Mouse (Mus musculus) kidney, postnatal 25 days (tissue): Measurements from ENCODE around the gene AC153137.1.
"Not testable (repeated sequence)": the region's sequence is repeated elsewhere in the genome, so short reads cannot be mapped to it uniquely, and the experiment has no call there.

Source experiments
- DNase-seq, 2 experiments: peaks; one replicate each; pipeline ENCODE4 v3.0.0; 2021; ENCODE audit warnings: mixed read lengths in 2 of 2

AC153137.1 gene

DNA sequence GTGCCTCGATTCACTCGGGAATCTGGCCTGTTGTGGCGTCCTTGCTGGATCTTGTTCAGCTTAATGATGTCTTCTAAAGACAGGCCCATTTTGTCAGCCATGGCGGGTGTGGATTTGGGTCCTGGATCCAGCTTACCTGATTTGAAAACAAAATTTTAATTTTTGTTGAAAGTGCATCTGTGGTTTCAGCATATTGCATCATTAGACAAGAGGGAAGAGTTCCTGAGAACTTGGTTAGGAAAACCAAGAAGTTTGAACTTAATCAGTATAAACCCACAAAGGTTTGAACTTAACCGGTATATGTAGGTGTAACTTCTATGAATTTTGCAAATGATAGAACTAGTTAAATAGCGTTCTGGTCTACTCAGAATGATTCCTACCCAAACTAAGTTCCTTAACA lies at the start of gene AC153137.1:
Gene AC153137.1, minus strand, starts transcription at position 101 of the 400 bp plus-strand sequence.
- DNase-seq: not testable (repeated sequence)

DNA sequence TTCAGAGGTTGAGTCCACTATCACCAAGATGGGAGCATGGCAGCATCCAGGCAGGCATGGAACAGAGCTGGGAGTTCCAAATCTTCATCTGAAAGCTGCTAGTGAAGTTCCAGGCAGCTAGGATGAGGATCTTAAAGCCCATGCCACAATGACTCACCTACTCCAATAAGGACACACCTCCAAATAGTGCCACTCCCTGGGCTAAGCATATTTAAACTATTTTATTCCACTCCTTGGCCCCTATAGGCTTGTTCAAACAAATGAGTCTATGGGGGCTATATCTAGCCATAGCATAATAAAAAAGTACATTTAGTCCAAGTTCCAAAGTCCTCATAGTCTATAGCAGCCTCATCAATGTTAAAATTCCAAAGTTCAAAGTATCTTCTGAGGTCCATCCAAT lies 45.4 kb upstream of the AC153137.1 start:
- no peak for DNase-seq

DNA sequence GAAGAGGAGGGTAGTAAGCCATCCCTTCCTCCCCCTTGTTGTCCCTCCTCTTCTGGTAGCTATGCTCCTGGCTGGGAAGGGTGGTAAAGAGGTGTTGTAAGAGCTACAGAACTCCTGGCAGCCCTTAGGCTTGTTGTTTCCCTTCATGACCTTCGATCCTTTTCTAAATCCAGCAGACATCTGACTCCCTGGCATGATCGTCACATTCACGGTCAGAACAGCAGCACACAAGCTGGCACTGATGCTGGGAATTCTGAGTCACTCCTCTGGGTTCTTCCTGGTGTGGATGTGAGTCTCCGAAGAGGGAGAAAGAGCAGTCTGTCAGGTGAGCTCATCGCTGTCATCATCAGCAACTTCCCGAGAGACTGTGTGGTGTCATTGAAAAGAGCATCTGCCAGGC lies 41.5 kb upstream of the AC153137.1 start:
- peak; percentile 54 to 83 for DNase-seq

DNA sequence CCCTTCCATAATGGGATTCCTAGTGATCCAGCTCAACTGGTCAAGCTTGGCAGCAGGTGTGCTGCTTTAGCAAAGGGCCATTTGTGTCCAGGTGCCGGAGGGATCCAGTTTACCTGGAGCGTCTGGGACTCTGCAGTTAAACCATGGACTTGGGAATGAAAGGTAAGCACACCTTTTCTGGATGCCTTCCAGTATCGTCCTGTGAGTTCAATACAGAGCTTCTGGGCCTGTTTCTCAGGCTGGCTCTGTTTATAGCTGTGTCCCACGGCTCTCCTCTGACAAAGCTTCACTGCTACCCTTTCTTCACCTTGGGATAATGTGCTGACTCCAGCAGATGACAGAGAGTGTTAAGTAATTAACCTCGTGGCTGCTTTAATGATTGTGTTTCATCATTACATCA lies 39.6 kb upstream of the AC153137.1 start:
- DNase-seq: peak; percentile 17 to 53

DNA sequence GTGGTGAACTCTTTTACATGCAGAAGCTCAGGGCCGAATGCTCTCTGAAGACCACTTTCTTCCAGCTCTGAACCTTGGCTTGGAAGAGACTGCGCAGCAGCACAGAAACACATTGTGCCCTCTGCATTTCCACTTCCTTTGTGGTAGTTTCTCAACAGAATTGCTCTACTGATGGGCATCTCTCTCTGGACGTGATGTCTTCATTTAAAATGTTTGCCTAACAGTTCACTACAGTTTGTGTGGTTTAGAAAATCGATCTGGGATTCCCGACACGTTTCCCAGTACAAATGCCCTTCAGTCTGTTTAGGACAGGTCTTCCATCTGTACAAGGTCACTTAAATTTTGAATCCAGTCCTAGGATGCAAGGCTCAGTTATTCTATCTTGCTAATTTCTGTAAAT lies 38.3 kb upstream of the AC153137.1 start:
- DNase-seq: no peak

DNA sequence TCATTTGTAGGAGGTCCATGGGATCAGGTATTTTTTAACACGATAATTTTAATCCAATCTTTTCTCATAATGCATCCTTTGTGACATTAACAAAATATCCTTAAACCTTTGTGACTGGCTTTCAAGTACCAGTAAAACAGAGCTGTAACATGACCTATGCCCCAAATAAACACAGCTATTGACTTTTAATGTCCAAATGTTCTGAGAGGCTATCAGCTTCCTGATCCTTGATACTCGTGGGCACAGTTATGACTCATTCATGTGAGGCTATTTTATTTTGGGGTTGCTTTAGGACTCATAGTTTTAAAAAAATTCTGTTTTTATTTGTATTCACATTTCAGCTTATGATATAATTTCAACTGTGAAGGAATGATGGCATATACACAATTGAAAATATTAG lies 37.5 kb upstream of the AC153137.1 start:
- DNase-seq: no peak

DNA sequence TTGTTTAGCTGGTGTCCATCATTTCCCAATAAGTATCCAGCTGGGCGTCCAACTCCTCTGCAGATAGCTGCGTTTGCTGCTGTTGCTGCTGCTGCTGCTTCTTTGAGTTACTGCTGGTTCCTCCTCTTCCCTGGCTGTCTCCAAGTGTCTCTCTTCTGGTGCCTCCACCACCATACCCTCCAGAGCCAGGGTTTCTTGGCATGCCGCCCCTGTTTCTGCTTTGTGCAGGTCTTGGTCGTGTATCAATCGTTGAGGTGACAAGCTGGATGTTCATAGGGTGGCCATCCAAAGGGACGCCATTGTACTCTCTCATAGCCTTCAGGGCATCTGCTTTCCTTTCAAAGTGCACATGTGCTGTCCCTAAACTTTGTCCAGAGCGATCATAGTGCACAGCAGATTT lies 529 bp downstream of the AC153137.1 start:
- not testable (repeated sequence) for DNase-seq

DNA sequence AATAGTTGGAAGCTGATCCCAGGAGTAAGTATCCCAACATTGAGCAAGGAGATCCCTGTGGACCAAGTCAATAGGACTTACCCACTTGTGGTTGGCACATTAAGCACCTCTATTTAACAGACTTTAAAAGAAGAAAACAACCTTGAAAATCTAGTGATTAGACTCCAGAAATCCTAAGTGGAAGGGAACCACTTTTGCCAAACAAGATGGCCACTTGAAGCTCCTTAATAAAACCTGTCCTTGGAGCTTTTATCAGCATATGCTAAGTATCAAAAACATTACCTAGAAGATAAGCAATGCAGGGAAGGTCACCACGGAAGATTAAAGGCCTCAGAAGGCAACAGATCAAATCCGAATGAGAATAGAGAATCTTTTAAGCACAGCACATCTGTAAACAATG lies 26.0 kb downstream of the AC153137.1 start:
- DNase-seq: no peak

DNA sequence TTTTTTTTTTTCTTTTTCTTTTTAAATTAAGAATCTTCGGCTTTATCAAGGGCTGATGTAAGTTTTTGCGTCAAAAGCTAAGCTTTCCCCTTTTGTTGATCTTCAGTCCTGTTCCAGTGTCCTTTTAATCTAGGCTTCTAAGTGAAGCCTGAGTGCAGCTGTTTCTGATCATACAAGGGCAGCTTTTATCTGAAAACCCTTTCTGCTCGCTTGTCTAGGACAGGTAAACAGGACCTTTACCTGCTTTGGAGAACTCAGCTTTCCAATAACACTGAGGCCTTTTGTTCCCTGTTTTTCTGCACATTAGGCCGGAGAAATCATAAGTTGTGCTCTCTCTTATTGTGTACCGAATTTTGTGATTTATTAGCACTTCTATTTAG lies 27.3 kb downstream of the AC153137.1 start:
- DNase-seq: no peak

DNA sequence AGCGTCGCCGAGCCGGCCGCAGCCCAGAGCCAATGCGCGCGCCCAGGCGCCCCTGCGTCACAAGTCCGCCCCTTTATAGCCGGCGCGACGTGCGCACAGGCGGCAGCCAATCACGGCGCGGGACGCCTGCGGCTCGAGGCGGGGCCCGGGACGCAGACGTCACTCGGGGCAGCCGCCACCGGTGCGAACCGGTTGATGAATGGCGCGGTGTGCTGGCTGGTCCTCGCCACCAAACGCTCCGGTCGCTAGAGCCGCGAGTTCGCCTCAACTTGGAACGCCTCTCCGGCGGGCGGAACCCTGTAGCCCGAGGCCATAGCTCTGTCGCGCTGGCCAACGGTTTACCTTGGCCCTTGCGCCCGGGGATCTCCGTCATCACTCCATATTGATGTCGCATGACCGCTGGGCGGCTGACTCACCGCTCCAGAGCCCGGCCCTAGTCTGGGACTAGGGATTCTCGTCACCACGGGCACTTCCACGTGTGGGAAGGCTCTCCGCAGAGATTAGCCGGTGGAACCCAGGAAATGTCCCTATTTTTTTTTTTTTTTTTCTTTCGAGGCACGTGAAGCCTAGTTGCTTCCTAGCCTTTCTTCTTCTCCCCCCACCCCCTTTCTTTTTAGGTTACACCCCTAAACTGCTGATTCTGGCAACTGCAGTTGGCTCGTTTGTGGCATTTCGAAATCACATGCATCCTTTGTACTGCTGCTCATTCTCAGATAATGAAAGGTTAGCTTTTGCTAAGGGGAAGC lies 27.9 kb downstream of the AC153137.1 start:
- DNase-seq: peak; percentile 96 to 99

DNA sequence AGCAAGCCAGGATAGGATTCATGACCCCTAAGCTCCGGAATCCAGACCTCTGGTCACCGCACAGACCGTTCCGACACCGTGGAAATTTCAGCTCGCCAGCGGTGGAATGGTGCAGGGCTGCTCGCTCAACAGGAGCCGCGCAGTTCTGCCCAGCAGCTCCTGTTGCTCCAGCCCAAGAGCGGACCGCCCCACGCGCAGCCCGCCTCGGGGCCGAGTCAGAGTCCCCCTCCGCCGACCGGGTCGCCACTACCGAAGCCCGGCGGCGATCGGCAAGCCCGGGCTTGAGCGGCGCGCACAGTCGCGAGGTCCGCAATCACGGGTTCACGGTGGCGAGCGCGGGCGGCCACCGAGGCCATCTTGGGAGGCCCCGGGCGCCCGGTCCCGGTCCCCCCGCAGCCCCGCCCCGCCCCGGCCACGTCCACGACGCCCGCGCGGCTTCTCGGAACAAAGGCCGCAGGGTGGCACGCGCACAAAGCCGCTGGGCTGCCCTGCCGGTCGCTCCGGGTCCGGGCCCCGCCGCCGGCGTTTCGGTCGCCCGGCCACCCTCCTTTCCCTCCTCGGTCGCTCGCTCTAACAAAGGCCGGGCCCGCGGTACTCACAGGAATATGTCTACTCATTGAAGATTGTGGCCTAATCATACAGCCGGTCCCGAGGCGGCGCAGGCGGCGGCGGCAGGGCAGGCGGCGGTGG lies 28.7 kb downstream of the AC153137.1 start:
- peak; percentile 60 to 82 for DNase-seq

DNA sequence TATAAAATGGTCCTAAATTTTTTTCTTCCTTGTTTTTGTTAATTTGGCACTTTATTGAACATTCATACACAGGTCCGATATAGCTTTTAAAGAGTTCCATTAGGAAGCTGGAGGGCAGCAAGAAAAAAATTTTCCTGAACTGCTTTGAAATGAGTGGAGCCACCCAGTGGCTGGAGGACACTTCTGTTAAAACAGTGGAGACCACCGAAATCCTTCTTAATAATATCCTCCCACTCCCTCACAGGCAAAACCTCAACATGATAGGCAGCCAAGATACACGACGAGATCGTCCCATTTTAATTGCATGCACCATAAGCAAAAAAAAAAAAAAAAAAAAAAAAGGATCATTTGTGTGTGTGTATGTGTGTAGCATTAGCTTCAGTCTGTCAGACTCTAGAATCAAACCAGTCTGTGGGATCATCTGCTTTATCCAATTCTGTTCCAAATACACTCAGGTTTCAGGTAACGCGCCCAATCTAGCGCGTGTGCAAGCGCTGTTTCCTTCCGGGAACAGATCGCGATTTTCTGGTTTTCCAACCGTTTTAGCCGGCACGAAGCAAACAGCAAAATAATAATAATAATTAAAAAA lies 29.3 kb downstream of the AC153137.1 start:
- peak in 1 of 2 experiments; percentile 21 for DNase-seq

DNA sequence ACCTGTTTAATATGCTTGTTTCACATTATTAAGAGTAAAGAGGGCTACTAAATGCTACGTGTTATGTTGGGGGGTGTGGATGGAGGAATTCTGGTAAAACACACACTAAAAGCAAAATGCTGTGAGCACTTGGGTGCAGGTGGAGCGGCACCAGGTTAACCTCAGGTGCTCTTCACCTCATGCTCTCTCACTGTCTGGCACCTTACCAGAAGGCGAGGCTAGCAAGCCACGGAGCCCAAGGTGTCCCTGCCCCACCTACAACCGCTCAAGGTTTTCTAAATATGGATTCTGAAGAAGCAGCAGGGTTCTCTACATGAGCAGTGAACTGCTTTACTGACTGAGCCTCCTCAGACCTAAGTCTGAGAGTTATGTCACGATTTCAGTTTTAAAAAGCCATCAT lies 32.6 kb downstream of the AC153137.1 start:
- no peak for DNase-seq

DNA sequence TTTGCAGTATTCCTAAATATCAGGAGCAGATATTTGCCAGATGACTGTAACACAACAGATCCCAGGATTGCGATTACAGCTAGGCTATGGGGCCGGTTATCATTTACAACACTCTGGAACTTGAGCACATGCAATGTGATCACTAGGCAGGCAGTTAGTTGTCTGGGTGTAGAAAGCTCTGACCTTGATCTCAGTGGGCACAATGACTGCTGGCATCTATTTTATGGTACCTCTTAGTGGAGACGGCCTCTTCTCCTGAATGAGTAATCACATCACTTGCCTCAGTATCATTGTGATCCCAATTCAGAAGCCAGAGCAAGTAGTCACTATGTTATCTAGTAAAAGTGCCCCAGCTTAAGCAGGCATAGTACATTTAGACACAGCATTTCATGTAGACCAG lies 37.2 kb downstream of the AC153137.1 start:
- no peak for DNase-seq

DNA sequence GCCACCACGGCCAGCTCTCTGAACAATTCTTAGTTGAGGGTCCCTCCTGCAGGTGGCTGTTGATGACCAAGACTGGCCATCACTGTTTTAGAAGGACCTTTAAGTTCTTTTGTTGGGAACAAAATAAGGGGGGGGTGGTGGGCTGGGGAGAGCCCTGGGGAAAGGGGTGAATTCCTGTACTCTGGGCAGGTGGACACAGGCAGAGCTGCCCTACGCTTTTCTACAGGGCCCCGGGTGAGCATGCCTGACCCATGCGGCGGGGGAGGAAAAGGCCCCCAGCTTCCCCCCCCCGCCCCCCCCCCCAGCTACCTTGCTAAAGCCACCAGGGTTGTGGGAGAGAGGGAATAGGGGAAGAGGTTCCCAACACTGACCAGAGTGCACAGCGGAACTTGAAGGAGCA lies 39.4 kb downstream of the AC153137.1 start:
- DNase-seq: no peak

DNA sequence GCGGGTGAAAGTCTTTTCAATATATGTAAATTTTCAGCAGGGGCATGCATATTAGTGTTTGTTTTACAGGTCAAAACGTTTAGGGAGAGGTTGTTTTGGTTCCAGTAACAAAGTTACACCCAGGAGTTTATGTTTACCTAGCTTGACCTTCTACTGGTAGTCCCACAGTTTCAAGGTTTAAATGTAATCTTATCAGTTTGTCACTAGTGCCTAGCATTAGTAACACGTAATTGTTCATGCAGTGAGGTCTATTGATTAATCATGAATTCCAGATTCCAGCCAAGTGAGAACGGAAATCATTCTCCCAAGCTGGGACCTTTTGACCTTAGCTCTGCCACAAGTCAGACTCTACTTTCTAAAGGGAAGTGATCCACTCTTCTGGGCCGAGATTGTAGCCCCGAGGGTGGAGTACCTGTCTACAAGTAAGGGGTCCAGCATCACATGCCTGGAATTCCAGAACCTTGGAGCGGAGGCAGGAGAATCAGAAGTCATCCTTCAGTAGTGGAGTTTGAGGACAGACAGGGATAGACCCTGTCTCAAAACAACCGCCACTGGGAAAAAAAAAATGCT lies 40.3 kb downstream of the AC153137.1 start:
- no peak for DNase-seq

DNA sequence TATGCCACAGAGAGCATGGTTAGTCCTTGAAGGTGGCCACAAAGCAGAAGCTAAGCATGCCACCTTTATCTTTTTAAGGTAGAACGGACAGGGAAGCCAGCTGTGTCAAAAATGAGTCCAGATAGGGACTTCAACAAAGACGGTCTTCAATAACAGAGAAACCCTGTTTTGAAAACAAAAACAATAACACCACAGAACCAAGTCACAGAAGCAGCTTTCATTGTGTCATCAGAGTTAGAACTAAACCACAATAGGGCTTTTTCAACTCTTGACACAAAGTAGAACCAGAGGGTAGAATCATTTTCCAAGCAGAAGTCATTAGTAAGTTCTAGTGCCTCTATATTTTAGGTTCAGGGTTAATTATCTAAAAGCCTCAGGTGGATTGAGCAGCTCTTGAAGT lies 41.3 kb downstream of the AC153137.1 start:
- DNase-seq: no peak

DNA sequence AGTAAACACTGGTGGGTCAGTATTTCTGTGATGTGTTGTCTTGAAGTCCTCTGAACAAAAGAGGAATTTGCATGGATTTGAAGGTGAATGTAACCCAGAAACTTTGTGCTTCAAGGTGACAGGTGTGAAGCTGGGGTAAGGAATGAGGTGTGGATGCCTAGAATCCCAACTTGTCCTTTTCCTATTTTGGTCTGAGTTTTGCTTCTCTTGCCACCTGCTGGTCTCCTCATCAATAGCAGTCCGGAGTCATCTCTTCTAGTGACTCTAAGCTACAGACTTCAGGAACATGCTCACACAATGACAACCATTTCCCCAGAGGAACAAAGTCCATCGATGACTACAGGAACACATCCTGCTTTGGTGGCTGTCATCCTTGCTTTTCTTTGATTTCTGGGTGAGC lies 46.9 kb downstream of the AC153137.1 start:
- no peak for DNase-seq

DNA sequence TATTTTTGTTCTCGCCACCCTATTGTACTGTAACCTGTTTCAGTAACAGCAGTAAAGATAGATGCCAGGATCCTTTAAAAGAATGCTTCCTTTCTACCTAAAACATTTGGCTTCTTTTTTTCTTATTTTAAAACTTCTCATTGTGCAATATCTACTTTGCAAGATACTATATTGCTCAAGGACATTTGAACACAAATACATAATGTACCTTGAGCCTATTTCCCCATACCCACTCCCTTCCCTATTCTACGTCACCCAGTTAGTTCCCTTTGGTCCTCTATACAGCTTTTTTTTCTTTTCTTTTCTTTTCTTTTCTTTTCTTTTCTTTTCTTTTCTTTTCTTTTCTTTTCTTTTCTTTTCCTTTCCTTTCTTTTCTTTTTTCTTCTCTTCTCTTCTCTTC lies 47.6 kb downstream of the AC153137.1 start:
- DNase-seq: no peak
